Mouse (Mus musculus) Patski (cell line): Measurements from ENCODE around the gene Polr3c. TPM values are rescaled to one million over a fixed set of nuclear protein-coding genes. Genes with fewer than 3 reads are reported as not detected.

ENCODE experiments used
- ATAC-seq: fragments of 100-300 bp; one replicate; pipeline ENCODE4 v1.8.0; 2021
- CTCF ChIA-PET: fragments of 350-600 bp; sonication (Branson Sonifier 250); formaldehyde crosslinking; loops from one replicate; lab custom pipeline; 2022; ENCODE audit warnings: inconsistent platforms; lab: Charles Lee
- POLR2A ChIA-PET: fragments of 350-600 bp; sonication (Branson Sonifier 250); formaldehyde crosslinking; loops from one replicate; lab custom pipeline; 2022; ENCODE audit warnings: antibody characterized with exemption, inconsistent platforms; lab: Charles Lee
- DNase-seq: peaks from one replicate; pipeline ENCODE4 v3.0.0-alpha.2; 2011; ENCODE audit warnings: low read depth, low spot score
- H3K27me3 ChIP-seq: fragments of 371-371 bp; one replicate; pipeline ENCODE4 v1.5.1; 2021
- CTCF ChIP-seq: fragments of 100-300 bp; IDR thresholded peaks from one replicate; pipeline ENCODE4 v1.5.1; 2021
- in situ Hi-C: fragments of 300-500 bp; cut with MboI; formaldehyde crosslinking; loops from 3 replicates; pipeline ENCODE4 v1.11.1; 2018; ENCODE audit warnings: low pct_unique_long_range_greater_than_20kb, mixed read lengths
- polyA plus RNA-seq: library from polyadenylated mRNA; unstranded; gene quantifications from one replicate; pipeline ENCODE4 v1.2.3, GENCODE M21; 2021

Gene Polr3c
- polyA plus RNA-seq, result 62.5 TPM

- ChIA-PET CTCF (interaction anchor here (1.2 to 1.4 kb wide), 2 partner anchors 10 to 148 kb away, joined by 3 to 6 read pairs; no protein-coding TSS in a partner anchor), POLR2A (interaction anchor here (0.6 to 0.9 kb wide), 5 partner anchors 10 to 571 kb away, joined by 3 to 4 read pairs (median 3); no protein-coding TSS in a partner anchor)
- DNase-seq (peak; percentile 96), ATAC-seq (peak; percentile 96)
- TF ChIP-seq CTCF, result no peak
- no peaks in the 10 kb centered on the region for H3K27me3 ChIP-seq
- in situ Hi-C loops, result no loop called here
Observed at GRCm38 (mm10) chr3:96727343-96727827, at the start of gene Polr3c, which contains the start of gene Rnf115. Polr3c (minus strand) TSS chr3:96727628. Rnf115 (plus strand) TSS chr3:96727664.

GRCm38 (mm10) chr3:96777120-96777519 lies 49.7 kb upstream of the Polr3c start:
- TF ChIP-seq CTCF, result no peak
- ATAC-seq (peak; percentile 84), DNase-seq (no peak)
- no peaks in the 10 kb centered on the region for H3K27me3 ChIP-seq
- ChIA-PET CTCF (interaction anchor here (1.0 to 5.7 kb wide), 3 partner anchors 13 to 48 kb away, joined by 3 to 45 read pairs (median 4); no protein-coding TSS in a partner anchor), POLR2A (interaction anchor here (0.7 kb wide), 1 partner anchor 128 kb away, joined by 4 read pairs; the partner anchor contains the start of gene Gpr89)
- in situ Hi-C loops, result no loop called here

- peak; percentile 36 for ATAC-seq
- CTCF ChIA-PET, result interaction anchor here (0.8 to 5.7 kb wide), 17 partner anchors 9 to 102 kb away, joined by 3 to 45 read pairs (median 4); no protein-coding TSS in a partner anchor
- no peak for DNase-seq
- POLR2A ChIA-PET, result interaction anchor here (0.6 kb wide), 1 partner anchor 41 kb away, joined by 3 read pairs; no protein-coding TSS in a partner anchor
- in situ Hi-C loops, result no loop called here
- peak; percentile 61 for TF ChIP-seq CTCF
- H3K27me3 ChIP-seq, result no peaks in the 10 kb centered on the region
Observed at GRCm38 (mm10) chr3:96772949-96773348, 45.5 kb upstream of the Polr3c start.

GRCm38 (mm10) chr3:96769971-96770370 lies 42.5 kb upstream of the Polr3c start:
- ATAC-seq (no peak), DNase-seq (no peak)
- CTCF ChIA-PET, result interaction anchor here (0.9 to 1.5 kb wide), 4 partner anchors 13 to 32 kb away, joined by 3 to 5 read pairs (median 4); no protein-coding TSS in a partner anchor
- H3K27me3 ChIP-seq, result no peaks in the 10 kb centered on the region
- POLR2A ChIA-PET, result no interaction called here
- in situ Hi-C loops, result no loop called here
- TF ChIP-seq CTCF, result no peak

- DNase-seq, result no peak
- no peaks in the 10 kb centered on the region for H3K27me3 ChIP-seq
- POLR2A ChIA-PET, result interaction anchor here (0.7 to 1.1 kb wide), 2 partner anchors 10 to 81 kb away, joined by 4 to 6 read pairs; no protein-coding TSS in a partner anchor
- in situ Hi-C loops, result no loop called here
- ATAC-seq, result no peak
- TF ChIP-seq CTCF, result no peak
- CTCF ChIA-PET, result interaction anchor here (1.0 to 6.3 kb wide), 5 partner anchors 10 to 38 kb away, joined by 3 to 45 read pairs (median 4); no protein-coding TSS in a partner anchor
Observed at GRCm38 (mm10) chr3:96764528-96764927, 37.1 kb upstream of the Polr3c start.

GRCm38 (mm10) chr3:96759695-96760094 lies 32.3 kb upstream of the Polr3c start:
- ATAC-seq, result no peak
- in situ Hi-C loops, result no loop called here
- no peaks in the 10 kb centered on the region for H3K27me3 ChIP-seq
- TF ChIP-seq CTCF, result no peak
- ChIA-PET POLR2A (no interaction called here), CTCF (interaction anchor here (1.0 kb wide), 1 partner anchor 18 kb away, joined by 3 read pairs; no protein-coding TSS in a partner anchor)
- DNase-seq, result no peak

- CTCF ChIA-PET, result interaction anchor here (1.4 to 6.3 kb wide), 3 partner anchors 7 to 11 kb away, joined by 5 to 34 read pairs (median 6); no protein-coding TSS in a partner anchor
- no peak for TF ChIP-seq CTCF
- H3K27me3 ChIP-seq, result no peaks in the 10 kb centered on the region
- in situ Hi-C loops, result no loop called here
- DNase-seq (no peak), ATAC-seq (no peak)
- POLR2A ChIA-PET, result interaction anchor here (0.5 kb wide), 1 partner anchor 1240 kb away, joined by 3 read pairs; no protein-coding TSS in a partner anchor
Observed at GRCm38 (mm10) chr3:96757691-96758090, 30.3 kb upstream of the Polr3c start.

GRCm38 (mm10) chr3:96755935-96756334 lies 28.5 kb upstream of the Polr3c start:
- ChIA-PET CTCF (interaction anchor here (1.3 to 6.3 kb wide), 2 partner anchors 8 to 18 kb away, joined by 4 to 34 read pairs; no protein-coding TSS in a partner anchor), POLR2A (interaction anchor here (0.9 kb wide), 1 partner anchor 13 kb away, joined by 3 read pairs; no protein-coding TSS in a partner anchor)
- TF ChIP-seq CTCF, result no peak
- H3K27me3 ChIP-seq, result no peaks in the 10 kb centered on the region
- DNase-seq, result no peak
- ATAC-seq, result no peak
- in situ Hi-C loops, result no loop called here

- CTCF ChIA-PET, result interaction anchor here (0.8 to 1.8 kb wide), 5 partner anchors 9 to 26 kb away, joined by 3 to 8 read pairs (median 5); no protein-coding TSS in a partner anchor
- DNase-seq, result no peak
Observed at GRCm38 (mm10) chr3:96746829-96747228, 19.4 kb upstream of the Polr3c start.

GRCm38 (mm10) chr3:96744348-96744747 lies 16.9 kb upstream of the Polr3c start:
- ChIA-PET POLR2A (no interaction called here), CTCF (no interaction called here)
- H3K27me3 ChIP-seq, result no peaks in the 10 kb centered on the region
- in situ Hi-C loops, result no loop called here
- ATAC-seq, result no peak
- no peak for DNase-seq
- TF ChIP-seq CTCF, result no peak

More at GRCm38 (mm10) chr3:96746829-96747228, 19.4 kb upstream of the Polr3c start:
- in situ Hi-C loops, result no loop called here
- POLR2A ChIA-PET, result no interaction called here
- H3K27me3 ChIP-seq, result no peaks in the 10 kb centered on the region
- ATAC-seq, result no peak
- no peak for TF ChIP-seq CTCF
